Mouse (Mus musculus) hindlimb bud, embryonic 11.5 days (tissue): ENCODE measurements around the gene Phka2.
A peak's percentile ranks its signal among the peaks of the same experiment; 100 is the strongest.

ENCODE experiments used
- DNase-seq: peaks from one replicate; pipeline ENCODE4 v3.0.0-alpha.2; 2012; ENCODE audit warnings: low read depth, low spot score; ENCODE audit errors: extremely low spot score

Gene Phka2

GRCm38 (mm10) chrX:160598562-160599458, 96.8 kb downstream of the Phka2 start:
- DNase-seq, result peak; percentile 1

- no peak for DNase-seq
These were observed 99.1 kb downstream of the Phka2 start for GRCm38 (mm10) chrX:160601053-160601452.

- no peak for DNase-seq
These were observed 100.8 kb downstream of the Phka2 start for GRCm38 (mm10) chrX:160602770-160603169.

GRCm38 (mm10) chrX:160603316-160603715, 101.3 kb downstream of the Phka2 start:
- DNase-seq, result no peak

- DNase-seq, result no peak
These were observed 102.1 kb downstream of the Phka2 start for GRCm38 (mm10) chrX:160603981-160604541.

GRCm38 (mm10) chrX:160609849-160610248, 107.9 kb downstream of the Phka2 start:
- DNase-seq, result no peak

- no peak for DNase-seq
These were observed 108.5 kb downstream of the Phka2 start for GRCm38 (mm10) chrX:160610482-160610881.

GRCm38 (mm10) chrX:160610882-160611644, 109.1 kb downstream of the Phka2 start:
- no peak for DNase-seq
